Mouse (Mus musculus) kidney, postnatal 14 days (tissue): ENCODE measurements around the gene Smco2.
A peak's percentile ranks its signal among the peaks of the same experiment; 100 is the strongest.

Source experiments
- DNase-seq: peaks from one replicate; pipeline ENCODE4 v3.0.0; 2022; ENCODE audit warnings: mixed read lengths

Gene Smco2

DNA sequence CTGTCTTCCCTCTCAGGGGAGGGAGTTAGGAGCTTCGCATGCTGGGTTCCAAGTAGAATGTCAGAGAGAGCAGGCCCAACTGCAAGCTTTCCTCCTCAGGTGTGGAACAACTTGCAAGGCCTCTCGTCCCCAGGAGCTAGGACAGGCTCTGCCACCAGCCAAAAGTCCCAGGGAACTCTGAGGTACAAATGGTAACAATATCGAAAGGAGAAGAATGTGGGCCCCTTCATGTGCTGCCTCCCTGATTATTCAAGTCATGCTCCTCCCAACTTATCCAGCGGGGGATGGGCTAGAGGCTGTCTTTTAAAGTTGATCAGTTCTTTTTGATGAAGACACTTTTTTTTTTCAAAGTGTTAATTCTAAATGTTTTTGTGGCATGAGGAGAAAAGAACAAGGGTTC lies at the start of gene Smco2:
TSS of gene Smco2 (plus strand) at position 55 of the 400 bp plus-strand sequence.
- DNase-seq = no peak

DNA sequence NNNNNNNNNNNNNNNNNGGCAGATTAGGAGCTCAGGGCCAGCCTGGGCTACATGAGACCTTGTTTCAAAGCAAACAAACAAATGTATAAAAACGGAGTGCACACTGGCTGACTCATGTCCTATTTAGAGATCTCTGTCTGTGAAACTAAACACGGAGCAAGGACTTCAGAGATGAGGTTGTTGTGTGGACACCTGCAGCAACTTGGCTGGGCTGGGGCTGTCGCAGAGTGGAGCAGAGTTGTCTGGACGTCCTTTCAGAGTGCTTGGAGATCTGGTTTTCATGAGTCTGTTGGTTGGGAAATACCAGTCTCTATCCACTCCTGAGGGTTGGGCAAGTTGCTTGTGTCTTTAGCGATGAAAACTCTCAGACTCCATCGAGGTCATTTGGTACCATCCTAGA lies 39.9 kb upstream of the Smco2 start:
- DNase-seq = no peak

DNA sequence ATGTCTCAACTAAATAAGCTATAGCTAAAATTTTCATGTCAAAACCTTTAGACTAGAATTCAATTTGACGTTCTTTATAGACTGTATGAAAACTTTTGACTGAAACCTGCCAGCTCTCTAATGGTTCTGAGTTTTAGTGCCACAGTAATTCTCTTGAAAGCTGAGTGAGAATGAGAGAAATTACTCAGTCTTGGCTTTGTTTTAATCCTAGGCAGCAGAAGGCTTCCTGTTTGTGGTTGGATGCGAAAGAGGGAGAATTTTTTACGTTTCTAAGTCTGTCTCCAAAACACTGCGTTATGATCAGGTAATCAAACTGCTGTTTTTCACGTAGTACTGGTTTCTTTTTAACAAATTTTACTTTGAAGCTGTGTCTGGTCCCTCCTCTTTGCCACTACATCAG lies 36.9 kb upstream of the Smco2 start:
- no peak for DNase-seq

DNA sequence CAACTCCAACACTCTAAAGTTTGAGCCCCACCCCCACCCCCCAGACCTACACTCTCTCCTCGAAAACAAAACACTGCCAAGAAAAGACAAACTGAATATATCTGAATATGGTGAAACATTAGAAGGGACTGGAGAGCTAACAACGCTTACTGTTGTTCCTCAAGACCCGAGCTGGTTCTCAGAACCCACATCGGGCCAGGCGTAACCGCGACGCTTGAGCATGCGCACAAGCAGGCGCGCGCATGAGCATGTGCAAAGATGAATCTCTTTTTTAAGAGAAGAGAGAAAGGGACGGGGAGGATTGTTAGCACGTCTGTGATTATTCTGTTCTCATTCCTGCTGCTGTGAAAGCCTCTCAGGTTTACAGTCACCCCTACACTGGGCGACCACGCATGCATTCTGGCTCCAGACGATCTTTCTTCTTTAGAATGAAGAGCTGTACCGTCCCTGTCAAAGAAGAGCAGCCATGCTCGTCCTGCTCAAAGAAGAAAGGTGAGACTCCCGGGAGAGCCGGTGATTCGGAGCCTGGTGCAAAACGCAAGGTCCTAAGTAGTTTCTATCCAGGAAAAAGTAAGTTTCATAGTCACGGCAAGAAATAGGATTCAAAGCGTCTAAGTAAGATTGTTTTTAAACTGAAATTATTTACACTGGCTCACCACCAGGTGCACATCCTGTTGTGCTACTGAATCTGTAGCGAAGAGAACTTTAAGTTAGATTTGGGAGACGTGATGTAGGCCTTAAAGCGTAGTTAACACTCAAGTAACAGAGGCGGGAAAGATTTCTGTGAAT lies 29.5 kb upstream of the Smco2 start:
- DNase-seq = no peak

DNA sequence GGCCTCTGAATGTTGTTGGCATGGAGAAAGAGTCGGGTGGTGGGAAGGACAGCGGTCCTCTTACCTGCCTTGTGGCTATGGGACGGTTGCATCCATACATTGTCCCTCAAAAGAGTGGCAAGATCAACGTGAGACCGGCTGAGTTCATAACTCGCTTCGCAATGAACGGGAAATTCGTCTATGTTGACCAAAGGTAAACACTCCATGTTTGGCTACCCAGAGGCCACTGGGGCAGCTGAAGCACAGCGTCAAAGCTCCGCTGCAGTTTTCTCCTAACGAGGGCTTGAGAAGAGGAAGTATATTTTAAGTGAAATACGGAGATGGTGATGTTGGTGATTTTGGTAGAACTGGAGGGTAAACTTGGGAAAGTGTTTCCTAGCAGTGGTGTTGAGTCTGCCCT lies 27.9 kb upstream of the Smco2 start:
- DNase-seq = no peak

DNA sequence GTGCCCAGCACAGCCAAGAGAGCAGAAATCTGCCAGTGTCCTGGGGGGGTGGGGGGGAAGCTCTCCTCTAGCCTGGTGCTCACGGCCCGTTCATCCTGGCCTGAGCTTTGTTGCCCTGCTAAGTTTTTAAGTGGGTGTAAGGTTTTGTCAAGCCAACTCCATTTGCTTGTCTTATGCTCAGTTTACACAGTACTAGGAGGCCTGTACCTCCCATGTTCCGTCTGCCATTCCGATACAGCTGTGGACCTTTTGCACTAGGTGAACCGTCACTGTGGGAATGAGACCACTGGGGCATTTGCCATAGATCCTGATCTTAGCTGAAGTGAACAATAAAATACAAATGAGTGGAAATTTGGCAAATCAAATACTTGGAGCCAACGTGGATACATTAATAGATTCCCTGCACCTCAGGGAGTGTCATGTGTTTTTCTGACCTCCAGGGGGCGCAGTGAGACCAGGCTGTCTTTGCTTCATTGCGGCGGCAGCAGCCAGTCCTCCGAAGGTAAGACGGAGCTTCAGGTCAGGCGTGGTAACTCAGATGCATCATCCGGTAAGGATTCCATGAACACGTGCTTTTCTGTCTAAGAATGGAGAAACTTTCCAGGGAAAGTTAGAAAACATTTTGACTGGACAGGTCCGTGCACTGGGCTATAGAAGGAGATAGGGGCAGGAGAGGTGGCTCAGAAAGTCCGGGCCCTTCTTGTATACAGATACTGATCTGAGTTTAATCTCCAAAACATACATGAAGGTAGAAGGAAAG lies 25.0 kb upstream of the Smco2 start:
- peak; percentile 77 for DNase-seq

DNA sequence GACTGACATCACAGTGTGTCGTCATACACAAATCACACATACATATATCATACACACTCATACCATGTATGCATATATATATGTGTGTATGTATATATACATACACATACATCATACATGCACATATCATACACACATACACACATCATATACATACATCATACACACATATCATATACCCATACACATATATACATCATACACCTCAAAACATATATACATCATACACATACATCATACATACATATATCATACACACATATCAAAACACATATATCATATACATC lies 24.5 kb upstream of the Smco2 start:
- no peak for DNase-seq

DNA sequence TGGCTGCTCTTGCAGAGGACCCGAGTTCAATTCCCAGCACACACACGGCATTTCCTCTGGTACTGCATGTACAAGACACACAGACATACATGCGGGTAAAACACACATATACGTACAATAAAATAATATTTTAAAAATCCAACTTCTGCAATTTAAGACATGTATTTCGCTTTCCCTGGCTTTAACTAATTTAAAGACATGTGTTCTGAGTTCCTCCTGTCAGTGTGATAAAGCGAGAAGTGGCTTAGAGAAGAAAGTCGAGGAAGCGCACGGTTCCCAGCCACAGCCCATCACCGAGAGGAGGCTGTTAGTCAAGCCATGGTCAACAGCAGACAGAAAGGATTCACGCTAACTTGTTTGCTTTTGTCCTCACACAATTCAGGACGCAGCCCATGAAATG lies 18.6 kb upstream of the Smco2 start:
- no peak for DNase-seq

DNA sequence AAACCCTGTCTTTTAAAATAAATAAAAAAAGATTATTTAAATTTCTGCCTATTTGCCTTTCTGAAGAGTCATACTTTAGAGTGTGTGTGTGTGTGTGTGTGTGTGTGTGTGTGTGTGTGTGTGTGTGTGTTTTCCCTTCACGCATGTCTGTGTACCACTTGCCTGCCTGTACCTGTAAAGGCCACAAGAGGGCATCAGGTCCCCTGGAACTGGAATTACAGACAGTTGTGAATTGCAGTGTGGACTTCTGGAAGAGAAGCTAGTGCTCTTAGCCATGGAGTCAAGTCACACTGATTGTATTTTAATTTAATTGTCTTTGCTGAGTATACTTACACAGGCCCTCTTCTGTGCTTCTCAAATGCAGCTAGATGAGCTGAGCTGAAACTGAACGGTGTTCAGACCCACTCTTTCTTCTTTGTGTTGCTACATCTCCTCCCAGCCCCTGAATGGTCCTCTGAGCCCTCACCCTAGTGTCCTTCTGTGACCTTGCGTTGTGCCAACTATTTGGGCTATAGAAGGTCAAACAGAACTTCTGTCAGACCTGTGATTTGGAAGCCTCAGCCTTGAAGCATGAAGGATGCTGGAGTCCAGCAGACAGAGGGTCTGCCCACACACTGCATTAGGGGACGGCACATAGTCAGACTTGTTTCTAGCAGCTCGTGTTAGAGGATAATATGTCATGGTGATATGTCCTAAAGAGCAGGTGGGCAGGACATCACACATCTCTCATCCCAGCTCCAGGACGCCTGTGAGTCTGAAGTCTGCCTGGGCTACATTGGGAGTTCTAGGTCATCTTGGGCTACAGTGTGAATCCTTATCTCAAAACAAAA lies 16.2 kb upstream of the Smco2 start:
- DNase-seq = peak; percentile 71

DNA sequence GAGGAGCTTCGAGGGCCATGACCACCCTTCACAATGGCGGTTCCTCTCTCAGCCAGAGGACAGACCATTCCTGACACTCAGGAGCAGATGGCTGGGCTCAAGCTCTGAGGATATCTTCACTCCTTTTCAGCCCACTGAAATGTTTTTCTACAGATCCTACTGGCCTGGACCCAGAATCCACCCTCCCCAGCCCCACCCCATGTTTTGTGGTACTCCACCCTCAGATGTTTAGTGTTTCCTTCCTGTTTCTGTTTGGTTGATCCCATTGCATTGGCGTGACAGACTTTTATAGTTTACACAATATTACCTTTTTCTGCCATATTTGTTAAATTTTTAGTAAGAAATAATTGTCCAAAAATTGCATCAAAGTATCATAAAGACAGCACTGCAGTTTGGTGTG lies 15.6 kb upstream of the Smco2 start:
- DNase-seq = no peak

DNA sequence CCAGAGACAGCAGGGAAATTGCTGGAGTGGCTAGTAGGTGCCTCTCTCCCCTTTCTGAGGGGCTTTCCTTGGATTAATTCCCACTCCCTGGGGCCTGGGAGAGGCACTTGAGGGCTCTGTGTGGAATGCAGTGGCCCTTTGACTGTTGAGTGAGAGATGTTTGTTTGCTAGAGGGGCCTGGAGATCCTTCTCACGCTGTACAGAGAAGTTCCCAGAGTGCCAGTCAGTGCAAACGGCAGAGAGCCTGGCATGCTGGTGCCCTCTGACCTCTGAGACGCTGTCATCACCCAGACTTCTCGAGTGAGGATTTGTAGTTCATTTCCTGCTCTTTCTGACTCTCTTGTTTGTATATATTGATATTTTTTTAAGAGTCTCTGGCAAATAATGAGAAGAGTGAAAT lies 14.1 kb upstream of the Smco2 start:
- no peak for DNase-seq

DNA sequence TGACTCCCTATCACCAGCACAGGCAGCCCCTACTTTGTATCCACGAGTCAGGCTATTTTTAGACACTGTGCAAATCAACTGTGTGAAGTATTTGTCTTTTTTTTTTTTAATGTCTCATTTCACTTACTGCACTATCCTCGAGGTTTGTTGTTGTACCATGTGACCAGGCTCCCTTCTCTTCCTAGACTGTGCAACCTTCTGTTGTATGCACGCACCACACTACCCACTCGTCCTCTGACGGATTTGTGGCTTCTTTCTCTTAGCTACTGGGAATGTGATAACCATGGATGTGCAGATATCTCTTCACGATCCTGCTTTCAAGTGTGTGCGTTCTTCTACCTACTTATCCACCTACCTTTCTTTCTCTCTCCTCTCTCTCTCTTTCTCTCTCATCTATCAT lies 12.6 kb upstream of the Smco2 start:
- DNase-seq = no peak

DNA sequence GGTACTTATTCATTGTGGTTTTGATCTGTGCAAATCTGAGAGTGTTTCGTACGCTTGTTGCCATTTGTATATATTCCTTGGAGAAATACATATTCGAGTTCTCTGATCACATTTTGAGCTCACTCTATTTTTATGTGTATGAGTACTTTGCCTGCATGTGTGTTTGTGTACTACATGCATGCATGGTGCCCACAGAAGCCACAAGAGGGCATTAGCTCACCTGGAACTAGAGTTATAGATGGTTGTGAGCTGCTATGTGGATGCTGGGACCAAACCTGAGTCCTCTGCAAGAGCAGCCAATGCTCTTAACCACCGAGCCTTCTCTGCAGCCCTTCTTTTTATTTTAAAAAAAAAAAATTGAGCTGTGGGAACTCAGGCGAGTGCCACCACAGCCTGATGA lies 11.5 kb upstream of the Smco2 start:
- DNase-seq = no peak

DNA sequence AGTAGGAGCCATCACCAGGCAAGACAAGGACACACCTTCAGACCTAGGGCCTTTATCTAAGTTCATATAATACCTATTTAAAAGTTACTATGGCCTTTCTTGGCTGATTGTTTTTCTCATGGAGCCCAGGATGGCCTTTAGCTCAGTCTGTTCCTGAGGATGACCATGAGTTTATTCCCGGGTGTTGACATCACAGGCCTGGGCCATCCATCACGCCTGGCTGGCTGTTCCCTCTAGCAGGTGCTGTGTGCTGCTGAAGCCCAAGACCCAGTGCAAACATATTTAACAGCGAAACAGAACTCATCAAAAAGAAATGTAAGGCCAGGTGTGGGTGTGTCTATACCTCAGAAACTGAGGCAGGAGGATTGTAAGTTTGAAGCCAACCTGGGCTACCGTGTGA lies 11.0 kb upstream of the Smco2 start:
- no peak for DNase-seq

DNA sequence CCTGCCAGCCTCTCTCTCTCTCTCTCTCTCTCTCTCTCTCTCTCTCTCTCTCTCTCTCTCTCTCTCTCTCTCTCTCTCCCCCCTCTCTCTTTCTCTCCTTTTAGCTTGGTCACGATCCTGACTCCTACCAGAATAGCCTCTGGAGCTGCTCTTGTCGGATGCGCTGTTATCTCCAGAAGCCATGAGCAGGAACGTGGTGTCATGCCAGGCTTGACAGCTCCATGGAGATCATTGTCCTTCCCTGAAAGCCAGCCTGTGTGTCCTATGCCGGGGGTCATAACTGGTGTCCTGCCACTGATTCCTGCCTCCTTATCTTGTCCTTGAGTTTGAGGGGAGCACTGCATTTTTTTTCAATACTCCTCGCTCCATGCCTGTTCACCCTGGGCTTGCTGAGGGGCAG lies 5.0 kb upstream of the Smco2 start:
- no peak for DNase-seq

DNA sequence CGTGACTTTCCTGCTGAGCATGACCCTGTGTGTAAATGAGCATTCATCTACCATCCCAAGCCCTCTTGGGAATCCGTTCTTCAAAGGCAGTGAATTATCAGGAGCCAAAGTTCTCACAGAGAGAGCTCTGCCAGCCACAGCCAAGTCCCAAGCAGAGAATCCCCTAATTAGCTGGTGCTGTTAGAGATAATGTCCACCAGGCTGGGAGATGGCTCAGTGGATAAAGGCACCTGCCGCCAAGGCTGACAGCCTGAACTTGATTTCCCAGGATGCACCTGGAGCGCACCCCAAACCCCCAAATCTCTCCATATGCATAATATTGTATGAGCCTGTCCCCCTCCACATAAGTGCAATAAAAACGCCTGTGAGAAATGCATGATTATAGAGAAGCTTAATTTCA lies 4.6 kb upstream of the Smco2 start:
- DNase-seq = no peak

DNA sequence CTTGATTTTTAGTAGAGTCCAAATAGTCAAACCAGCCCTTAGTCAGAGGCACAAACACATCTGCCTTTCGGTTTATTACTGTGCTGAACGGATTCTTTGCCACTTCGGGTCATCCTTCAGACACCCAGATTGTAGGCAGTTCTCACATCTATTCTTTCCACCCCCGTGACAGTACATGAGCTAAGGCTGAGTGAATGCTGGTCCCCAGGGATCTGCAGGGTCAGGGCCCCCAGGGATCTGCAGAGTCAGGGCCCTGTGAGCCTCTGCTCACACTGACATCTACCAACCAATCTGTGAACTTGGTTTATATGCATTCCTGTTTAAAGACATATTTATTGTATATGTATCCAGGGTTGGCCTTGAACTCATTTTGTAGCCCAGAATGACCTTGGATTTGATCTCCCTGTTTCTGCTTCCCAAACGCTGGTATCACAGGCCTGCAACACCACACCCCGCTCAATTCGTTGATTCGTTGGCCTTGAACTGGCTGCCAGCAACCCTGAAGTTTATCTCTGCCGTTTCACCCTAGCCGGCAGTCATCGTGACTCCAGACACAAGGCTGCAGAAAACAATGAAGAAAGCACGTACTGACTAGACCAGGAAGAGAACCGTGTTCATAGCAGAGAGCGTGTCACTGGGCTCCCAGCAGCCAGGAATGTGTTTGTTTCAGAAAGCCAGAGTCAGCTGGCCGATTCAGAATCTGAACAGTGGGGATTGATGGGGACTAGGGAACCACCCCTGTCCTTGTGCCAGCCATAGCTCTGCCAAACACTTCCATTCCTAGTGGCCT lies 3.7 kb upstream of the Smco2 start:
- DNase-seq = no peak

DNA sequence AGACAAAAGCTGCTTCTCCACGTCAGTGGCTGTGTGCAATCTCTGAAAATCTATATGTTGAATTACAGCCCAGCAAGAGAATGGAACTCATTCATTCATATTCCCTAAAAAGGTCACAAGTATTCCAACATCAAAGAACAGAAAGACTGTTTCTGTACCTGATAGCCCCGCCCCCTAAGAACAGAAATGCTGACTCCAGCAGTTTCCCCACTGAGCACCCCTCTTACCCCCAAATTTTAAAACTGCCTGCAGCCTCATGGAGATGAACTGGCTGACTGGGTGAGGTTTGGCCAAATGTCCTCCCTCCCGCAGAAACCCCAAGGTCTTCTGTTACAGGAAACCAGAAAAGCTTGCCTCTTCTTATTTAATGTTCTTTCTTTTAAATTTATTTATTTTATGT lies 2.5 kb upstream of the Smco2 start:
- DNase-seq = no peak

DNA sequence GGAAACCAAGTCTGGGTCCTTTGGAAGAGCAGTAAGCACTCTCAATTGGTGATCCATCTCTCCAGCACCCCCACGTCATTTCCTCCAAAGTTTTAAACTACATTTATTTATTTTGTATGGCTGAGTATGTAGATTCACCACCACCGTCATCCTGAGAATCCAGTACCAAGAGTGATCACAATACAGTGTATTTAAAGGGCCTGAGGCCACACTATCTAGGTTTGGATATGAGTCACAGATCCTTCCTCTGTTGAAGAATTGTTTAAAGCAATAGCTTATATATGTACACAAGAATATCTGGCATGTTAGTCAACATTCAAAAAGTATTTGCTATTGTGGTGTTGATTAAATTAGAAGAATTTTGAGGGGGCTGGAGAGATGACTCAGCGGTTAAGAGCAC lies 1.6 kb upstream of the Smco2 start:
- no peak for DNase-seq

DNA sequence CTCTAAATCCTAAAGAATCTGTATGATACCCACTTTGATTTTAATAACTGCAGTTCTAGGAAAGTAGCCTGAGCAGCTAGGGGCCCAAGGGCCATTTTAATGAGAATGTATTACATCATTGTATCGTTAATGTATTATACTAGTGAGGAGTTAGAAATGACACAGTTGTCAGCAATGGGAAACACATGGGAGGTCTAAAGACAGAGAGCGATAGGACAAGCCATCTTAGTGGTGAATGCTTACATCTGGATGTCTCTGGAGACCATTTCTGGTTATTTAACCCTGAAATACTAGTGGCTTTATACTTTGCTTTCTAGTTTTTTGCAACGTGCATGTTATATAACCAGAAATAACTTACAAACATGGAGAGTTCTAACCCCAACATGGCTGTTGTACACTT lies 2.0 kb downstream of the Smco2 start:
- no peak for DNase-seq

DNA sequence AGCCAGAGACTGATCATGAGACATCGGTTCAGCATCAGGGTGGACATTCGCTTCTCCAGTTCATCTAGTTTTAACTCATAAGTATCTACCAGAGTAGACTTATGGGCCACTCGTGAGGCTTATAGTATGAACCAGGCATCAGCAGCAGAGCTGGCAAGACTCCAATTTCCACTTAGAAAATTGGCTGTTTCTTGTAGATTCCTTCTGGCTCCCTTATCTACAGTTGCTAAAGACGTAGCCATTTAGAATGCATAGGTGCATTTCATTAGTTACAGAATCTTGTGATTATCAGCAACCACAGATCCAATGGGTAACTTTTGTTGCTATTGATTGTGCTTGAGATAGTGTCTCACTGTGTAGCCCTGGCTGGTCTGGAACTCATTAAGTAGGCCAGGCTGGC lies 2.8 kb downstream of the Smco2 start:
- no peak for DNase-seq

DNA sequence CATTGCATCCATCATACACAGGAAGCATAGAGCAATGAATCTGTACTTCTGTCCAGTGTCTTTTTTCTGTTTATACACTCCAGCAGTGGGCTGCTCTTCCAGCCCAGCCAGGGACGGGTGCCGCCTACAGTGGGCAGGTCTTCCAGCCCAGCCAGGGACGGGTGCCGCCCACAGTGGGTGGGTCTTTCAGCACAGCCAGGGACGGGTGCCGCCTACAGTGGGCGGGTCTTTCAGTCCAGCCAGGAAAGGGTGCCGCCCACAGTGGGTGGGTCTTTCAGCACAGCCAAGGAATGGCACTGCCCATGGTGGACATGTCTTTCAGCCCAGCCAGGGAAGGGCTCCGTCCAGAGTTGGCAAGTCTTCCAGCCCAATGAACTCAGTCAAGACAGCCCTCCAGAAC lies 5.3 kb downstream of the Smco2 start:
- DNase-seq = no peak

DNA sequence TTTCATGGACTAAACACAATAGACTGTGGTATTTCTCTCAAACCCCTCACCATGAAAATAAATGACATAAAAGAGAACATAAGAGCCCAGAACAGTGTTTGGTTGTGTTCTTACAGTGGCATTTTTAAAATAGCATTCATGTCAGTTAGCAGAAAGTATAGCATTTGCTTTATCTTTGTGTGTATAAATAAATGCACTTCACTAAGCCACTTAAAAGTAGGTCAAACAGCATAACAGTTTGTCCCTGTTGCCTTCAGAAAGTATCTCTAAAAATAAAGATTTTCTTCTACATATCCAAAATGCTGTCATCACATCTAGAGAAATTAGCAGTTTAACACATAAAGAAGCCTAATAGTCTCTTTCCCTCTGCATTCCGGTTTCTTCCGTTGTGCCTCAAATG lies 7.5 kb downstream of the Smco2 start:
- DNase-seq = no peak
